Mouse (Mus musculus): ENCODE measurements around the gene Satb2.

Satb2 gene

GRCm38 (mm10) chr1:56749629-56750311 is 228.7 kb downstream of the Satb2 start:
- ATAC-seq (ENCODE audit: insufficient number of reproducible peaks, low FRiP score, low TSS enrichment): peak; percentile 73

DNA sequence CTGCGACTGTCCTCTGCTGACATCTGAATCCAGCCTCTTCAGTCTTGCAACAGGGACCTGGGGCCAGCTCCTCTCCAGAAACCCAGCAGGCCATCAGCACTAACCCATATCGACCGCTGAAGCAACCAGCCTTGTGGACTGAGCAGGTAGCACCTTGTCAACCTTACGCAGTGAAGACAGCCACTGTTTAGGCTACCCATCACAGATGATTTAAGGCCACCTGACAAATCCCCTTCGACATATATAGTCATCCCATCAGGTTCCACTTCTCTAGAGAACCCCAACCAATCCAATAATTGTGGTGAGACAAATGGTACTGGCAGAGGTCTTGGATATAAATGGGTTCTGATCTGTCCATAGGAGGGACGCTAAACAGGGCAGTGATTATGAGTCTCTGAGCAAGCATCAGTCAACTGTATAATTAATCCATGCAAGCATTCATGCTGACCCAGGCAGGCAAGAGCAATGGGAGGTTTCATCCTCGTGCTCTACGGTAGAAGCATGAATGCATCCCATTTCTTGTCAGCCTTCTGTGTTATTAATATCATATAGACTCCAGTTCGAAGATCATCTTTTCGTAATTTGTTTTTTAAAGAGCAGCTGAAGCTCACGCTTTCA is 229.5 kb downstream of the Satb2 start:
- ATAC-seq (ENCODE audit: insufficient number of reproducible peaks, low FRiP score, low TSS enrichment): no peak

Data from cerebellum, adult (tissue).